Mouse (Mus musculus): ENCODE results near the gene Zfp622. TPM values are rescaled to one million over a fixed set of nuclear protein-coding genes. Genes with fewer than 3 reads are reported as not detected.

Gene Zfp622
- polyA plus RNA-seq, 1 experiment from 2014 or later: 16.4 TPM

GRCm38 (mm10) chr15:25948257-25949223 is 35.6 kb upstream of the Zfp622 start:
- no peak overlapping the region for H3K27ac ChIP-seq (replicated peaks)
- no peaks in the 10 kb centered on the region for H3K36me3 ChIP-seq
- no peak for ATAC-seq (ENCODE audit: extremely low read depth, insufficient number of reproducible peaks, low FRiP score, low TSS enrichment)
- H3K9ac ChIP-seq: no peak overlapping the region
- H3K4me2 ChIP-seq: no peak overlapping the region
- WGBS: 70% methylated on average over 26 of the region's 26 CpGs
- no peak overlapping the region for H3K4me3 ChIP-seq
- peaks cover 69% of the 10 kb centered on the region for H3K4me1 ChIP-seq
- H3K27me3 ChIP-seq (replicated peaks): no peaks in the 10 kb centered on the region
- no peaks in the 10 kb centered on the region for H3K9me3 ChIP-seq

- WGBS: 77% methylated on average over 9 of the region's 9 CpGs
- Histone ChIP-seq H3K4me3 (no peak overlapping the region), H3K36me3 (no peaks in the 10 kb centered on the region), H3K9me3 (no peaks in the 10 kb centered on the region), H3K4me1 (peaks cover 61% of the 10 kb centered on the region), H3K4me2 (no peak overlapping the region), H3K9ac (no peak overlapping the region), H3K27ac (replicated peaks) (no peak overlapping the region), H3K27me3 (replicated peaks) (no peaks in the 10 kb centered on the region)
- ATAC-seq (ENCODE audit: extremely low read depth, insufficient number of reproducible peaks, low FRiP score, low TSS enrichment): no peak
Measured at GRCm38 (mm10) chr15:25949696-25950095, 34.5 kb upstream of the Zfp622 start.

GRCm38 (mm10) chr15:25950584-25950983 is 33.6 kb upstream of the Zfp622 start:
- Histone ChIP-seq H3K4me2 (no peak overlapping the region), H3K9ac (no peak overlapping the region), H3K27ac (replicated peaks) (no peak overlapping the region), H3K9me3 (no peaks in the 10 kb centered on the region), H3K4me1 (peaks cover 57% of the 10 kb centered on the region), H3K4me3 (no peak overlapping the region), H3K27me3 (replicated peaks) (no peaks in the 10 kb centered on the region), H3K36me3 (no peaks in the 10 kb centered on the region)
- 68% methylated on average over 5 of the region's 5 CpGs for whole genome bisulfite sequencing
- no peak for ATAC-seq (ENCODE audit: extremely low read depth, insufficient number of reproducible peaks, low FRiP score, low TSS enrichment)

GRCm38 (mm10) chr15:25951037-25951436 is 33.1 kb upstream of the Zfp622 start:
- Histone ChIP-seq H3K9ac (no peak overlapping the region), H3K4me1 (peaks cover 56% of the 10 kb centered on the region), H3K27me3 (replicated peaks) (no peaks in the 10 kb centered on the region), H3K27ac (replicated peaks) (no peak overlapping the region), H3K4me3 (no peak overlapping the region), H3K9me3 (no peaks in the 10 kb centered on the region), H3K4me2 (no peak overlapping the region), H3K36me3 (no peaks in the 10 kb centered on the region)
- WGBS: 55% methylated on average over 4 of the region's 4 CpGs
- no peak for ATAC-seq (ENCODE audit: extremely low read depth, insufficient number of reproducible peaks, low FRiP score, low TSS enrichment)

- no peak for ATAC-seq (ENCODE audit: extremely low read depth, insufficient number of reproducible peaks, low FRiP score, low TSS enrichment)
- Histone ChIP-seq H3K27ac (replicated peaks) (no peak overlapping the region), H3K27me3 (replicated peaks) (no peaks in the 10 kb centered on the region), H3K4me1 (peaks cover 37% of the 10 kb centered on the region), H3K4me2 (no peak overlapping the region), H3K36me3 (no peaks in the 10 kb centered on the region), H3K4me3 (no peak overlapping the region), H3K9ac (no peak overlapping the region), H3K9me3 (no peaks in the 10 kb centered on the region)
- WGBS: 64% methylated on average over 5 of the region's 5 CpGs
Measured at GRCm38 (mm10) chr15:25956001-25956400, 28.2 kb upstream of the Zfp622 start.

GRCm38 (mm10) chr15:25956422-25957117 is 27.6 kb upstream of the Zfp622 start:
- peak overlapping the region; percentile 50; the same call in 1 of the 2 replicates for H3K27ac ChIP-seq (replicated peaks)
- no peaks in the 10 kb centered on the region for H3K36me3 ChIP-seq
- H3K4me2 ChIP-seq: no peak overlapping the region; the same call in 1 of the 2 replicates
- ATAC-seq (ENCODE audit: extremely low read depth, insufficient number of reproducible peaks, low FRiP score, low TSS enrichment): no peak
- 0 out of 2 replicates have a peak overlapping the region, but pooled peaks have one; percentile 37 for H3K9ac ChIP-seq
- H3K4me1 ChIP-seq: peaks cover 35% of the 10 kb centered on the region
- no peak overlapping the region for H3K4me3 ChIP-seq
- H3K9me3 ChIP-seq: no peaks in the 10 kb centered on the region
- WGBS: 51% methylated on average over 11 of the region's 11 CpGs
- no peaks in the 10 kb centered on the region for H3K27me3 ChIP-seq (replicated peaks)

- no peaks in the 10 kb centered on the region for H3K36me3 ChIP-seq
- peak overlapping the region; percentile 32; the same call in 1 of the 2 replicates for H3K27ac ChIP-seq (replicated peaks)
- H3K27me3 ChIP-seq (replicated peaks): no peaks in the 10 kb centered on the region
- no peaks in the 10 kb centered on the region for H3K9me3 ChIP-seq
- 0 out of 2 replicates have a peak overlapping the region, but pooled peaks have one; percentile 26 for H3K9ac ChIP-seq
- no peak overlapping the region for H3K4me3 ChIP-seq
- no peak overlapping the region for H3K4me2 ChIP-seq
- 68% methylated on average over 10 of the region's 10 CpGs for WGBS
- no peak for ATAC-seq (ENCODE audit: extremely low read depth, insufficient number of reproducible peaks, low FRiP score, low TSS enrichment)
- peaks cover 35% of the 10 kb centered on the region for H3K4me1 ChIP-seq
Measured at GRCm38 (mm10) chr15:25957651-25958050, 26.5 kb upstream of the Zfp622 start.

GRCm38 (mm10) chr15:25959375-25959774 is 24.8 kb upstream of the Zfp622 start:
- H3K36me3 ChIP-seq: no peaks in the 10 kb centered on the region; the same call in 1 of the 2 replicates
- H3K9ac ChIP-seq: no peak overlapping the region
- H3K4me2 ChIP-seq: no peak overlapping the region
- H3K27ac ChIP-seq (replicated peaks): no peak overlapping the region
- 18% methylated on average over 5 of the region's 5 CpGs for WGBS
- no peak for ATAC-seq (ENCODE audit: extremely low read depth, insufficient number of reproducible peaks, low FRiP score, low TSS enrichment)
- H3K4me3 ChIP-seq: no peak overlapping the region
- H3K9me3 ChIP-seq: no peaks in the 10 kb centered on the region
- peaks cover 46% of the 10 kb centered on the region for H3K4me1 ChIP-seq
- H3K27me3 ChIP-seq (replicated peaks): no peaks in the 10 kb centered on the region

- peaks cover 40% of the 10 kb centered on the region for H3K4me1 ChIP-seq
- H3K27ac ChIP-seq (replicated peaks): no peak overlapping the region
- no peak overlapping the region for H3K4me3 ChIP-seq
- WGBS: 68% methylated on average over 5 of the region's 5 CpGs
- no peak overlapping the region for H3K4me2 ChIP-seq
- no peaks in the 10 kb centered on the region for H3K27me3 ChIP-seq (replicated peaks)
- ATAC-seq (ENCODE audit: extremely low read depth, insufficient number of reproducible peaks, low FRiP score, low TSS enrichment): no peak
- H3K9ac ChIP-seq: no peak overlapping the region
- H3K36me3 ChIP-seq: no peaks in the 10 kb centered on the region; the same call in 1 of the 2 replicates
- no peaks in the 10 kb centered on the region for H3K9me3 ChIP-seq
Measured at GRCm38 (mm10) chr15:25960231-25960630, 23.9 kb upstream of the Zfp622 start.

GRCm38 (mm10) chr15:25966220-25966774 is 17.9 kb upstream of the Zfp622 start:
- Histone ChIP-seq H3K4me2 (no peak overlapping the region), H3K9me3 (no peaks in the 10 kb centered on the region), H3K9ac (no peak overlapping the region), H3K36me3 (peaks cover 20% of the 10 kb centered on the region), H3K4me1 (peaks cover 23% of the 10 kb centered on the region), H3K4me3 (no peak overlapping the region), H3K27me3 (replicated peaks) (no peaks in the 10 kb centered on the region), H3K27ac (replicated peaks) (peak overlapping the region; percentile 20; the same call in 1 of the 2 replicates)
- no peak for ATAC-seq (ENCODE audit: extremely low read depth, insufficient number of reproducible peaks, low FRiP score, low TSS enrichment)
- 45% methylated on average over 6 of the region's 6 CpGs for WGBS

- WGBS: 77% methylated on average over 9 of the region's 9 CpGs
Measured at GRCm38 (mm10) chr15:25971596-25971995, 12.6 kb upstream of the Zfp622 start.

More at GRCm38 (mm10) chr15:25971596-25971995, 12.6 kb upstream of the Zfp622 start:
- H3K27ac ChIP-seq (replicated peaks): no peak overlapping the region
- no peaks in the 10 kb centered on the region for H3K9me3 ChIP-seq
- no peaks in the 10 kb centered on the region for H3K27me3 ChIP-seq (replicated peaks)
- H3K4me1 ChIP-seq: peaks cover 11% of the 10 kb centered on the region
- no peak for ATAC-seq (ENCODE audit: extremely low read depth, insufficient number of reproducible peaks, low FRiP score, low TSS enrichment)
- H3K9ac ChIP-seq: no peak overlapping the region
- H3K4me3 ChIP-seq: no peak overlapping the region
- H3K36me3 ChIP-seq: peaks cover 33% of the 10 kb centered on the region
- H3K4me2 ChIP-seq: no peak overlapping the region
